Mouse (Mus musculus) embryonic facial prominence, embryonic 13.5 days (tissue): ENCODE results near the gene Tmeff2. TPM values are rescaled to one million over a fixed set of nuclear protein-coding genes. Genes with fewer than 3 reads are reported as not detected.

ENCODE experiments used
- ATAC-seq: fragments of 200-750 bp; cut with Nextera tagmentation; 2 replicates; pipeline ENCODE4 v1.8.0; 2017; ENCODE audit warnings: low read depth; ENCODE audit not compliant: insufficient number of reproducible peaks, insufficient read depth, low FRiP score, low TSS enrichment
- H3K27ac ChIP-seq: fragments of 300-500 bp; sonication (generic); 2 replicates; pipeline ENCODE4 v1.5.1; 2015; ENCODE audit warnings: moderate library complexity, mild to moderate bottlenecking, inconsistent platforms
- H3K27me3 ChIP-seq: fragments of 300-500 bp; sonication (generic); 2 replicates; pipeline ENCODE4 v1.6.1; 2015; ENCODE audit warnings: mild to moderate bottlenecking, inconsistent platforms
- H3K36me3 ChIP-seq: fragments of 300-500 bp; sonication (generic); 2 replicates; pipeline ENCODE4 v1.6.1; 2015; ENCODE audit warnings: mild to moderate bottlenecking, inconsistent platforms
- H3K4me1 ChIP-seq: fragments of 300-500 bp; sonication (generic); 2 replicates; pipeline ENCODE4 v1.6.1; 2015; ENCODE audit warnings: inconsistent platforms
- H3K4me2 ChIP-seq: fragments of 300-500 bp; sonication (generic); 2 replicates; pipeline ENCODE4 v1.6.1; 2015; ENCODE audit warnings: moderate library complexity, mild to moderate bottlenecking, inconsistent platforms
- H3K4me3 ChIP-seq: fragments of 300-500 bp; sonication (generic); 2 replicates; pipeline ENCODE4 v1.5.1; 2015; ENCODE audit warnings: mild to moderate bottlenecking, inconsistent platforms
- H3K9ac ChIP-seq: fragments of 300-500 bp; sonication (generic); 2 replicates; pipeline ENCODE4 v1.6.1; 2015; ENCODE audit warnings: mild to moderate bottlenecking, inconsistent platforms
- H3K9me3 ChIP-seq: fragments of 300-500 bp; sonication (generic); 2 replicates; pipeline ENCODE4 v1.6.1; 2016; ENCODE audit warnings: inconsistent platforms
- whole genome bisulfite sequencing: fragments of 180-500 bp; shearing (Covaris S2); methylation state at CpG from one replicate; pipeline ENCODE4 v1.1.7; 2015; ENCODE audit warnings: mixed read lengths; 5-methylcytosine and 5-hydroxymethylcytosine counted together
- polyA plus RNA-seq: library from polyadenylated mRNA; unstranded; fragments of >200 nt; fragmentation: Nextera tagmentation; extraction: Ambion mirVana; gene quantifications from 2 replicates; pipeline ENCODE4 v1.2.1, GENCODE M21; 2015

The Tmeff2 gene
- polyA plus RNA-seq, 1 experiment from 2014 or later = 6.2 TPM

- ATAC-seq = no peak
- WGBS = 38% methylated on average over 2 of the region's 2 CpGs
Observed at GRCm38 (mm10) chr1:51152017-51152416, 251.6 kb downstream of the Tmeff2 start.

GRCm38 (mm10) chr1:51152856-51153255 is 252.4 kb downstream of the Tmeff2 start:
- Histone ChIP-seq H3K4me3 (no peak overlapping the region), H3K4me2 (no peak overlapping the region), H3K27me3 (no peaks in the 10 kb centered on the region), H3K36me3 (no peaks in the 10 kb centered on the region), H3K27ac (no peak overlapping the region), H3K9me3 (no peaks in the 10 kb centered on the region), H3K9ac (no peak overlapping the region), H3K4me1 (no peaks in the 10 kb centered on the region)
- 21% methylated on average over 5 of the region's 5 CpGs for WGBS
- no peak for ATAC-seq

More at GRCm38 (mm10) chr1:51152017-51152416, 251.6 kb downstream of the Tmeff2 start:
- no peaks in the 10 kb centered on the region for H3K9me3 ChIP-seq
- no peak overlapping the region for H3K4me3 ChIP-seq
- H3K27ac ChIP-seq = no peak overlapping the region
- no peaks in the 10 kb centered on the region for H3K27me3 ChIP-seq
- H3K36me3 ChIP-seq = no peaks in the 10 kb centered on the region
- H3K4me1 ChIP-seq = no peaks in the 10 kb centered on the region
- no peak overlapping the region for H3K9ac ChIP-seq
- no peak overlapping the region for H3K4me2 ChIP-seq

- Histone ChIP-seq H3K36me3 (no peaks in the 10 kb centered on the region), H3K9ac (no peak overlapping the region), H3K9me3 (no peaks in the 10 kb centered on the region), H3K27ac (no peak overlapping the region), H3K4me2 (no peak overlapping the region), H3K4me1 (no peaks in the 10 kb centered on the region), H3K27me3 (no peaks in the 10 kb centered on the region), H3K4me3 (no peak overlapping the region)
- 83% methylated on average over 2 of the region's 2 CpGs for WGBS
- ATAC-seq = no peak
Observed at GRCm38 (mm10) chr1:51184276-51184675, 283.8 kb downstream of the Tmeff2 start.

- H3K27me3 ChIP-seq = no peaks in the 10 kb centered on the region
- H3K4me1 ChIP-seq = peaks cover 5% of the 10 kb centered on the region; the same call in 1 of the 2 replicates
- no peak for ATAC-seq
- WGBS = 89% methylated on average over 5 of the region's 5 CpGs
- H3K27ac ChIP-seq = no peak overlapping the region
- H3K36me3 ChIP-seq = no peaks in the 10 kb centered on the region
- no peak overlapping the region for H3K4me3 ChIP-seq
- no peak overlapping the region for H3K9ac ChIP-seq
- no peak overlapping the region for H3K4me2 ChIP-seq
- no peaks in the 10 kb centered on the region for H3K9me3 ChIP-seq
Observed at GRCm38 (mm10) chr1:51189008-51189407, 288.6 kb downstream of the Tmeff2 start.

- no peak overlapping the region for H3K27ac ChIP-seq
- H3K9ac ChIP-seq = no peak overlapping the region
- peaks cover 5% of the 10 kb centered on the region; the same call in 1 of the 2 replicates for H3K4me1 ChIP-seq
- no peaks in the 10 kb centered on the region for H3K27me3 ChIP-seq
- H3K4me3 ChIP-seq = no peak overlapping the region
- H3K9me3 ChIP-seq = no peaks in the 10 kb centered on the region
- H3K36me3 ChIP-seq = no peaks in the 10 kb centered on the region
- ATAC-seq = no peak
- no peak overlapping the region for H3K4me2 ChIP-seq
Observed at GRCm38 (mm10) chr1:51191253-51191652, 290.8 kb downstream of the Tmeff2 start.

- 62% methylated on average over 6 of the region's 6 CpGs for WGBS
- H3K4me2 ChIP-seq = no peak overlapping the region
- no peaks in the 10 kb centered on the region for H3K27me3 ChIP-seq
- peaks cover 5% of the 10 kb centered on the region; the same call in 1 of the 2 replicates for H3K4me1 ChIP-seq
- no peak for ATAC-seq
- H3K9ac ChIP-seq = no peak overlapping the region; the same call in 1 of the 2 replicates
- no peak overlapping the region for H3K27ac ChIP-seq
- no peak overlapping the region for H3K4me3 ChIP-seq
- no peaks in the 10 kb centered on the region for H3K36me3 ChIP-seq
- no peaks in the 10 kb centered on the region for H3K9me3 ChIP-seq
Observed at GRCm38 (mm10) chr1:51191872-51192613, 291.6 kb downstream of the Tmeff2 start.

- H3K9me3 ChIP-seq = no peaks in the 10 kb centered on the region
- 88% methylated on average over 11 of the region's 11 CpGs for WGBS
- H3K4me2 ChIP-seq = no peak overlapping the region
- H3K4me3 ChIP-seq = no peak overlapping the region
- H3K4me1 ChIP-seq = no peaks in the 10 kb centered on the region
- no peaks in the 10 kb centered on the region for H3K27me3 ChIP-seq
- ATAC-seq = no peak
- H3K36me3 ChIP-seq = no peaks in the 10 kb centered on the region
- no peak overlapping the region for H3K9ac ChIP-seq
- no peak overlapping the region for H3K27ac ChIP-seq
Observed at GRCm38 (mm10) chr1:51199088-51199830, 298.8 kb downstream of the Tmeff2 start.

GRCm38 (mm10) chr1:51199954-51200353 is 299.5 kb downstream of the Tmeff2 start:
- ATAC-seq = no peak
- Histone ChIP-seq H3K4me1 (no peaks in the 10 kb centered on the region), H3K27me3 (no peaks in the 10 kb centered on the region), H3K9ac (no peak overlapping the region), H3K27ac (no peak overlapping the region), H3K4me2 (no peak overlapping the region), H3K36me3 (no peaks in the 10 kb centered on the region), H3K9me3 (no peaks in the 10 kb centered on the region), H3K4me3 (no peak overlapping the region)
- 91% methylated on average over 3 of the region's 3 CpGs for WGBS

- Histone ChIP-seq H3K36me3 (no peaks in the 10 kb centered on the region), H3K27ac (no peak overlapping the region), H3K27me3 (no peaks in the 10 kb centered on the region), H3K4me2 (no peak overlapping the region), H3K4me3 (no peak overlapping the region), H3K9me3 (no peaks in the 10 kb centered on the region), H3K4me1 (no peaks in the 10 kb centered on the region), H3K9ac (no peak overlapping the region)
- 89% methylated on average over 3 of the region's 3 CpGs for WGBS
- no peak for ATAC-seq
Observed at GRCm38 (mm10) chr1:51215631-51216030, 315.2 kb downstream of the Tmeff2 start.

GRCm38 (mm10) chr1:51216292-51217050 is 316.0 kb downstream of the Tmeff2 start:
- H3K9ac ChIP-seq = no peak overlapping the region
- 63% methylated on average over 5 of the region's 5 CpGs for WGBS
- no peak overlapping the region for H3K4me3 ChIP-seq
- ATAC-seq = no peak
- no peaks in the 10 kb centered on the region for H3K36me3 ChIP-seq
- no peaks in the 10 kb centered on the region for H3K9me3 ChIP-seq
- H3K27ac ChIP-seq = no peak overlapping the region
- no peaks in the 10 kb centered on the region for H3K4me1 ChIP-seq
- H3K4me2 ChIP-seq = no peak overlapping the region
- no peaks in the 10 kb centered on the region for H3K27me3 ChIP-seq

GRCm38 (mm10) chr1:51217227-51217626 is 316.8 kb downstream of the Tmeff2 start:
- no peaks in the 10 kb centered on the region for H3K4me1 ChIP-seq
- no peak overlapping the region for H3K27ac ChIP-seq
- no peaks in the 10 kb centered on the region for H3K27me3 ChIP-seq
- no peak overlapping the region for H3K9ac ChIP-seq
- no peaks in the 10 kb centered on the region for H3K36me3 ChIP-seq
- no peaks in the 10 kb centered on the region for H3K9me3 ChIP-seq
- WGBS = 90% methylated on average over 7 of the region's 7 CpGs
- no peak overlapping the region for H3K4me2 ChIP-seq
- no peak overlapping the region for H3K4me3 ChIP-seq
- no peak for ATAC-seq
